Mouse (Mus musculus) lung, adult 2 months (tissue): ENCODE measurements around the gene Ankrd6.

Experiments used
- CTCF ChIP-seq: fragments of 200-500 bp; IDR thresholded peaks from 2 replicates; pipeline ENCODE4 v1.5.1; 2011; ENCODE audit warnings: mild to moderate bottlenecking, low read length, control low read depth; ENCODE audit not compliant: insufficient read depth
- POLR2A ChIP-seq: fragments of 200-500 bp; IDR thresholded peaks from 2 replicates; pipeline ENCODE4 v1.6.1; 2011; ENCODE audit warnings: low read depth, mild to moderate bottlenecking, control low read depth, low read length, borderline replicate concordance; ENCODE audit errors: extremely low read depth

- TF ChIP-seq CTCF, result no peak
- TF ChIP-seq POLR2A, result peak; percentile 89; the same call in 1 of the 2 replicates
These were observed 150.6 kb downstream of the Ankrd6 start, which contains the start of gene Lyrm2 for GRCm38 (mm10) chr4:32799966-32800576.
